Mouse (Mus musculus) kidney, adult 18-20 months (tissue): ENCODE data around the gene Soat1.
A peak's percentile ranks its signal among the peaks of the same experiment; 100 is the strongest.

ENCODE experiments used
- DNase-seq: peaks from one replicate; pipeline ENCODE4 v3.0.0; 2021

Soat1 gene

GRCm38 (mm10) chr1:156463981-156464853 is 9.9 kb downstream of the Soat1 start:
- no peak for DNase-seq

- peak; percentile 51 for DNase-seq
Measured at GRCm38 (mm10) chr1:156462273-156462991, 11.7 kb downstream of the Soat1 start.

GRCm38 (mm10) chr1:156461036-156461435 is 13.1 kb downstream of the Soat1 start:
- DNase-seq: no peak

- no peak for DNase-seq
Measured at GRCm38 (mm10) chr1:156460216-156460615, 13.9 kb downstream of the Soat1 start.

GRCm38 (mm10) chr1:156459690-156460089 is 14.4 kb downstream of the Soat1 start:
- DNase-seq: no peak

- DNase-seq: no peak
Measured at GRCm38 (mm10) chr1:156458391-156459060, 15.6 kb downstream of the Soat1 start.

GRCm38 (mm10) chr1:156455005-156455758 is 18.9 kb downstream of the Soat1 start:
- DNase-seq: no peak

- DNase-seq: no peak
Measured at GRCm38 (mm10) chr1:156454384-156454783, 19.7 kb downstream of the Soat1 start.

- no peak for DNase-seq
Measured at GRCm38 (mm10) chr1:156453876-156454275, 20.3 kb downstream of the Soat1 start.

- no peak for DNase-seq
Measured at GRCm38 (mm10) chr1:156450478-156450877, 23.7 kb downstream of the Soat1 start.

GRCm38 (mm10) chr1:156449691-156450090 is 24.4 kb downstream of the Soat1 start:
- no peak for DNase-seq

- no peak for DNase-seq
Measured at GRCm38 (mm10) chr1:156449089-156449488, 25.0 kb downstream of the Soat1 start.

GRCm38 (mm10) chr1:156445049-156445448 is 29.1 kb downstream of the Soat1 start:
- no peak for DNase-seq

GRCm38 (mm10) chr1:156442776-156443175 is 31.4 kb downstream of the Soat1 start:
- no peak for DNase-seq

- DNase-seq: no peak
Measured at GRCm38 (mm10) chr1:156442266-156442665, 31.9 kb downstream of the Soat1 start.

- DNase-seq: no peak
Measured at GRCm38 (mm10) chr1:156437726-156438125, 36.4 kb downstream of the Soat1 start.

- DNase-seq: no peak
Measured at GRCm38 (mm10) chr1:156437016-156437708, 37.0 kb downstream of the Soat1 start.

GRCm38 (mm10) chr1:156433497-156433896 is 40.6 kb downstream of the Soat1 start:
- no peak for DNase-seq

- DNase-seq: no peak
Measured at GRCm38 (mm10) chr1:156432498-156432897, 41.6 kb downstream of the Soat1 start.

- DNase-seq: no peak
Measured at GRCm38 (mm10) chr1:156428434-156428833, 45.7 kb downstream of the Soat1 start.

- no peak for DNase-seq
Measured at GRCm38 (mm10) chr1:156425746-156426145, 48.4 kb downstream of the Soat1 start.

GRCm38 (mm10) chr1:156424054-156424453 is 50.1 kb downstream of the Soat1 start:
- no peak for DNase-seq
